Mouse (Mus musculus) heart, postnatal 0 days (tissue): ENCODE data around the gene Pola1. TPM values are rescaled to one million over a fixed set of nuclear protein-coding genes. Genes with fewer than 3 reads are reported as not detected.

Experiments used
- ATAC-seq: fragments of 200-750 bp; cut with Nextera tagmentation; 2 replicates; pipeline ENCODE4 v1.8.0; 2017; ENCODE audit warnings: low read depth, moderate number of reproducible peaks, moderate library complexity; ENCODE audit not compliant: insufficient read depth
- DNase-seq: peaks from one replicate; pipeline ENCODE4 v3.0.0-alpha.2; 2016; ENCODE audit warnings: low spot score
- H3K27ac ChIP-seq: fragments of 300-500 bp; sonication (generic); 2 replicates; pipeline ENCODE4 v1.5.1; 2014; ENCODE audit warnings: low read depth, mild to moderate bottlenecking
- H3K27me3 ChIP-seq: fragments of 300-500 bp; sonication (generic); 2 replicates; pipeline ENCODE4 v1.6.1; 2014; ENCODE audit warnings: low read length, mixed read lengths; ENCODE audit not compliant: control insufficient read depth, insufficient read depth
- H3K36me3 ChIP-seq: fragments of 300-500 bp; sonication (generic); replicated peaks from 2 replicates; pipeline ENCODE4 v1.6.1; 2014; ENCODE audit warnings: low read length, mixed read lengths; ENCODE audit not compliant: control insufficient read depth, insufficient read depth
- H3K4me1 ChIP-seq: fragments of 300-500 bp; sonication (generic); 2 replicates; pipeline ENCODE4 v1.6.1; 2014; ENCODE audit warnings: antibody characterized with exemption; ENCODE audit not compliant: control insufficient read depth, insufficient read depth
- H3K4me2 ChIP-seq: fragments of 300-500 bp; sonication (generic); 2 replicates; pipeline ENCODE4 v1.6.1; 2014; ENCODE audit warnings: low read depth, mild to moderate bottlenecking, low read length, moderate library complexity
- H3K4me3 ChIP-seq: fragments of 300-500 bp; sonication (generic); 2 replicates; pipeline ENCODE4 v1.5.1; 2014; ENCODE audit warnings: low read depth, low read length
- H3K9ac ChIP-seq: fragments of 300-500 bp; sonication (generic); replicated peaks from 2 replicates; pipeline ENCODE4 v1.6.1; 2014; ENCODE audit warnings: low read depth, low read length, mixed read lengths
- H3K9me3 ChIP-seq: fragments of 300-500 bp; sonication (generic); replicated peaks from 2 replicates; pipeline ENCODE4 v1.6.1; 2016; ENCODE audit warnings: low read length; ENCODE audit not compliant: control insufficient read depth
- CTCF ChIP-seq: IDR thresholded peaks from 2 replicates; pipeline ENCODE4 v1.5.1; 2016; ENCODE audit warnings: antibody characterized with exemption, control low read depth, low read depth
- EP300 ChIP-seq: IDR thresholded peaks from 2 replicates; pipeline ENCODE4 v1.6.1; 2016; ENCODE audit warnings: antibody characterized with exemption, low read depth
- WGBS: fragments of 180-500 bp; shearing (Covaris S2); extraction: QIAGEN DNeasy Blood & Tissue Kit; methylation state at CpG from one replicate; pipeline ENCODE4 v1.1.7; 2014; 5-methylcytosine and 5-hydroxymethylcytosine counted together
- polyA plus RNA-seq: library from polyadenylated mRNA; unstranded; fragments of >200 nt; fragmentation: Nextera tagmentation; extraction: Ambion mirVana; gene quantifications from 2 replicates; pipeline ENCODE4 v1.2.1, GENCODE M21; 2015
- total RNA-seq: library from RNA; depleted of rRNA; stranded (reverse); fragments of >200 nt; gene quantifications from 2 replicates; pipeline ENCODE4 v1.2.3, GENCODE M21; 2014; ENCODE audit warnings: low replicate concordance; rRNA removed

Gene Pola1
- total and polyA plus RNA-seq, 2 experiments from 2014 or later, result 2.5 to 4.7 TPM

DNA sequence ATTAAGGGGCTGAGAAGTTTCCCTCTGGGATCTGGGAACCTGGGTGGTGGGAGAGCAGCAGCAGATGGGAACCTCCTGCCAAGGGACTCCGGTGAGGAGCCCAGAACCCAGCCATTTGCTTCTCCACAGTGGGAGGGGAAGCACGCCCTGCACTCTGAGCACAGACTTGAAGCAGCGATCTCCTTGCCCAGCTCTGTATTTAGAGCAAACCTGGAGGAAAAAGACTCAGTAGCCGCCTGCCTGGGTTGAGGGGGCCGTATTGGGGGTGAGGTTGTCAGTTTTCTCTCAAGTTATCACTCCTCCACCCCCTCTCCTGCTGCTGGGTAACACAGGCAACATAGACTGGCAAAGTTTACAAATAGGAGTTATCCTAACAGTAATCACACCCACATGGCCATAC, 350.2 kb downstream of the Pola1 start:
- DNase-seq (no peak), ATAC-seq (no peak)
- peaks cover 3% of the 10 kb centered on the region; the same call in 1 of the 2 replicates for H3K9me3 ChIP-seq
- H3K36me3 ChIP-seq, result no peaks in the 10 kb centered on the region
- no peaks in the 10 kb centered on the region for H3K4me1 ChIP-seq
- H3K27ac ChIP-seq, result no peak overlapping the region
- no peak overlapping the region for H3K9ac ChIP-seq
- 11% methylated on average over 5 of the region's 5 CpGs for WGBS
- H3K27me3 ChIP-seq, result peaks cover 72% of the 10 kb centered on the region
- no peak overlapping the region for H3K4me3 ChIP-seq
- no peak for TF ChIP-seq CTCF
- no peak for TF ChIP-seq EP300
- peak overlapping the region; percentile 21; the same call in 1 of the 2 replicates for H3K4me2 ChIP-seq

DNA sequence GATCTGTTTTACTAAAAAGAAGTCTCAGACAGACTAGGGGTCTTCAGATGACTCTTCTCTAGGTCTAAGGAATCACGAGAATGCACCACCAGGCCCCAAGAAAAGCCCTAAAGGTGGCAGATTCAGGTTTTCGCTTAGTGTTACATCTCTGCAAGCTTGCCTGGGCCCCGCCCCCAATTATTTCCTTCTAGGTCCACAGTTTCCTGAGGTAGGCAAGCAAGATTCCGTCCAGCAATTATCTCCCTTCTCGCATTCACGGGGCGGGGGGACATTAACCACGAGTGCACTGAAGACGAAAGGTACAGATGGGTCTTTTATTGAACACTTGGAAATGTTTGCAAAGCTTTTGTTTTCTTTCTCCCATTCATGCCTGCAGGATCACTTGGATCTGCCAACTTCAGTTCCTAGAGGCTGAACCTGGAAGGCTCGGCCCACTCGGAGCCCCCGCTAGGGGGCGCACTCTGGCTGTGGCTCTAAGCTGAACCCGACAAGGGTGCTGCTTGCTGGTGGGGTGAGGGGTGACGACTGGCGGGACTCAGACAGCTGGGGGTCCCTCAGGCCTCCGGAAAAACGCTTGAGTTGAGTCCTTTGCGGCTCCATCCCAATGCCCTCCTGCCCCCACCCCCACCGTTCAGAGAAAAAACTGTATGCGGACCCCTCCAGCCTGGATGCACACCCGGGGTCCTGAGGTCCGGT, 350.8 kb downstream of the Pola1 start:
- Histone ChIP-seq H3K27me3 (peaks cover 66% of the 10 kb centered on the region), H3K27ac (no peak overlapping the region), H3K36me3 (no peaks in the 10 kb centered on the region), H3K4me3 (no peak overlapping the region), H3K9ac (no peak overlapping the region), H3K9me3 (no peaks in the 10 kb centered on the region), H3K4me1 (no peaks in the 10 kb centered on the region), H3K4me2 (peak overlapping the region; percentile 21; the same call in 1 of the 2 replicates)
- WGBS, result 17% methylated on average over 23 of the region's 23 CpGs
- TF ChIP-seq EP300 (no peak), CTCF (peak; percentile 34)
- DNase-seq (no peak), ATAC-seq (no peak)

DNA sequence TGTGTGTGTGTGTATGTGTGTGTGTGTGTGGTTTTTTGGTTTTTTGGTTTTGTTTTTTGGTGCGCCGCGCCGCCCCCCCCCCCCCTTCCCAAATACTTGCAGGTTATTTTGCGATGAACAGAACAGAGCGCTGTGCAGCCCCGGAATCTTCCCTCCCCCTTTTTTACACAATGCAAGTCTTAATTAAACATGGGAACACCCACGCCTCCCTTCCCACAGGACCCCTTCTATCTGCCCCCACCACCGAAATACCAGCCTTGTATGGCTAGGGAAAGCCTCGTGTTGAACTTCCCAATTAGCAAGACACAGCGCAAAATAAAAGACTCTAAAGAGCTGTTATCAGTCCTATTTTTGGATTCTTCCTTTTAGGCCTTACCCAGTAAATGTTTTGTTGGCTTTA, 352.0 kb downstream of the Pola1 start:
- H3K9ac ChIP-seq, result no peak overlapping the region
- no peak overlapping the region for H3K27ac ChIP-seq
- no peaks in the 10 kb centered on the region for H3K9me3 ChIP-seq
- H3K27me3 ChIP-seq, result peaks cover 54% of the 10 kb centered on the region
- 28% methylated on average over 8 of the region's 11 CpGs for WGBS
- H3K4me2 ChIP-seq, result no peak overlapping the region
- no peak overlapping the region for H3K4me3 ChIP-seq
- TF ChIP-seq CTCF, result no peak
- no peak for TF ChIP-seq EP300
- no peak for DNase-seq
- H3K4me1 ChIP-seq, result no peaks in the 10 kb centered on the region
- ATAC-seq, result no peak
- H3K36me3 ChIP-seq, result no peaks in the 10 kb centered on the region

DNA sequence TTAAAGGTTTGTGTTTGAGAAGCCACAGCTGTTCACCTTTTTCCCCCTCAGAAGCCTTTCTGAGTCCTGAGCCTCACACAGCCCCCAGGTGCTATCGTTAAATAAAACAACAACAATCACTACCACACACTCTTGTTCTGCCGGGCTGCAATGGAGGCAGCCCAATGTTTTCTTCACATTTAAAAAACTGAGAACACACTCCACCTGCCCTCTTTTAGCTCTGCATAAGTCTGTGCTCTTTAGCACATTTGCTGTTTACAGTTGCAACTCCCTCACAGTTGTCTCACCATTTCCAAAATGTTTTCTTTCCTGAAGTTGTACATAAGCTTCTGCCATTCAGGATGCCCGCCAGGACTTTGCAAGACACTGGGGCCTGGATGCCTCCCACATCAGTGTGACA, 356.3 kb downstream of the Pola1 start:
- DNase-seq (no peak), ATAC-seq (no peak)
- 44% methylated on average over 3 of the region's 3 CpGs for WGBS
- Histone ChIP-seq H3K9me3 (no peaks in the 10 kb centered on the region), H3K9ac (no peak overlapping the region), H3K27me3 (peaks cover 16% of the 10 kb centered on the region; the same call in 1 of the 2 replicates), H3K36me3 (no peaks in the 10 kb centered on the region), H3K27ac (no peak overlapping the region), H3K4me1 (no peaks in the 10 kb centered on the region), H3K4me2 (no peak overlapping the region), H3K4me3 (no peak overlapping the region)
- TF ChIP-seq EP300 (no peak), CTCF (no peak)

Other genes with a start within 250 kb of the Pola1 start
- gene Pcyt1b, start 22.7 kb upstream of the Pola1 start, total RNA-seq, result 0.08 and 0.23 TPM in 2 replicates
- 0.15 and 0.25 TPM in 2 replicates for gene Pcyt1b, start 22.7 kb upstream of the Pola1 start, polyA plus RNA-seq
- gene Pdk3, start 200.0 kb upstream of the Pola1 start, total RNA-seq, result 70.6 and 79.8 TPM in 2 replicates
- gene Pdk3, start 200.0 kb upstream of the Pola1 start, polyA plus RNA-seq, result 74.1 and 76.7 TPM in 2 replicates